Mouse (Mus musculus) liver, embryonic 13.5 days (tissue): ENCODE results near the gene Mrpl43. TPM values are rescaled to one million over a fixed set of nuclear protein-coding genes. Genes with fewer than 3 reads are reported as not detected.
"Not testable (repeated sequence)": the region's sequence is repeated elsewhere in the genome, so short reads cannot be mapped to it uniquely, and the experiment has no call there.

Source experiments
- ATAC-seq: fragments of 200-750 bp; cut with Nextera tagmentation; 2 replicates; pipeline ENCODE4 v1.8.0; 2017; ENCODE audit warnings: low read depth, mild to moderate bottlenecking, moderate number of reproducible peaks, moderate library complexity
- DNase-seq: peaks from one replicate; pipeline ENCODE4 v3.0.0; 2022
- H3K27ac ChIP-seq: fragments of 300-500 bp; sonication (generic); 2 replicates; pipeline ENCODE4 v1.5.1; 2015; ENCODE audit warnings: moderate library complexity, mild to moderate bottlenecking, inconsistent platforms
- H3K27me3 ChIP-seq: fragments of 300-500 bp; sonication (generic); 2 replicates; pipeline ENCODE4 v1.6.1; 2015; ENCODE audit warnings: mild to moderate bottlenecking, inconsistent platforms
- H3K36me3 ChIP-seq: fragments of 300-500 bp; sonication (generic); 2 replicates; pipeline ENCODE4 v1.6.1; 2015; ENCODE audit warnings: mild to moderate bottlenecking, inconsistent platforms
- H3K4me1 ChIP-seq: fragments of 300-500 bp; sonication (generic); replicated peaks from 2 replicates; pipeline ENCODE4 v1.6.1; 2015; ENCODE audit warnings: inconsistent platforms
- H3K4me2 ChIP-seq: fragments of 300-500 bp; sonication (generic); 2 replicates; pipeline ENCODE4 v1.6.1; 2015; ENCODE audit warnings: inconsistent platforms, mild to moderate bottlenecking, moderate library complexity
- H3K4me3 ChIP-seq: fragments of 300-500 bp; sonication (generic); replicated peaks from 2 replicates; pipeline ENCODE4 v1.5.1; 2015; ENCODE audit warnings: mild to moderate bottlenecking, inconsistent platforms
- H3K9ac ChIP-seq: fragments of 300-500 bp; sonication (generic); 2 replicates; pipeline ENCODE4 v1.6.1; 2015; ENCODE audit warnings: mild to moderate bottlenecking, inconsistent platforms
- H3K9me3 ChIP-seq: fragments of 300-500 bp; sonication (generic); replicated peaks from 2 replicates; pipeline ENCODE4 v1.6.1; 2016; ENCODE audit warnings: inconsistent platforms
- WGBS: fragments of 180-500 bp; shearing (Covaris S2); methylation state at CpG from one replicate; pipeline ENCODE4 v1.1.7; 2015; ENCODE audit not compliant: insufficient replicate concordance; 5-methylcytosine and 5-hydroxymethylcytosine counted together
- polyA plus RNA-seq: library from polyadenylated mRNA; unstranded; fragments of >200 nt; fragmentation: Nextera tagmentation; extraction: Ambion mirVana; gene quantifications from 2 replicates; pipeline ENCODE4 v1.2.1, GENCODE M21; 2015

The Mrpl43 gene
- polyA plus RNA-seq, 1 experiment from 2014 or later = 42.4 TPM

- no peaks in the 10 kb centered on the region for H3K9me3 ChIP-seq
- H3K9ac ChIP-seq = no peak overlapping the region
- H3K36me3 ChIP-seq = no peaks in the 10 kb centered on the region
- no peak overlapping the region for H3K27ac ChIP-seq
- H3K27me3 ChIP-seq = peaks cover 72% of the 10 kb centered on the region
- ATAC-seq (no peak), DNase-seq (no peak)
- H3K4me3 ChIP-seq = no peak overlapping the region
- WGBS = 36% methylated on average over 15 of the region's 15 CpGs
- H3K4me1 ChIP-seq = peaks cover 30% of the 10 kb centered on the region
- no peak overlapping the region for H3K4me2 ChIP-seq
Measured at GRCm38 (mm10) chr19:45045236-45045635, 39.0 kb upstream of the Mrpl43 start.

- Histone ChIP-seq H3K4me1 (peaks cover 30% of the 10 kb centered on the region), H3K4me3 (no peak overlapping the region), H3K27ac (no peak overlapping the region), H3K4me2 (no peak overlapping the region), H3K27me3 (peaks cover 76% of the 10 kb centered on the region), H3K9ac (no peak overlapping the region), H3K36me3 (no peaks in the 10 kb centered on the region), H3K9me3 (no peaks in the 10 kb centered on the region)
- DNase-seq (no peak), ATAC-seq (no peak)
- WGBS = 56% methylated on average over 11 of the region's 11 CpGs
Measured at GRCm38 (mm10) chr19:45044389-45044927, 38.2 kb upstream of the Mrpl43 start.

- no peaks in the 10 kb centered on the region for H3K4me1 ChIP-seq
- WGBS = 37% methylated on average over 13 of the region's 13 CpGs
- H3K36me3 ChIP-seq = no peaks in the 10 kb centered on the region
- H3K27me3 ChIP-seq = peaks cover 72% of the 10 kb centered on the region
- no peak overlapping the region for H3K4me2 ChIP-seq
- H3K9ac ChIP-seq = no peak overlapping the region
- no peak overlapping the region for H3K4me3 ChIP-seq
- H3K27ac ChIP-seq = no peak overlapping the region
- H3K9me3 ChIP-seq = no peaks in the 10 kb centered on the region
- DNase-seq (no peak), ATAC-seq (no peak)
Measured at GRCm38 (mm10) chr19:45040214-45040613, 34.0 kb upstream of the Mrpl43 start.

GRCm38 (mm10) chr19:45038198-45038597 is 32.0 kb upstream of the Mrpl43 start:
- H3K9ac ChIP-seq, H3K4me3 ChIP-seq, H3K27ac ChIP-seq, H3K9me3 ChIP-seq, DNase-seq, H3K4me2 ChIP-seq, H3K4me1 ChIP-seq, H3K36me3 ChIP-seq, ATAC-seq: not testable (repeated sequence)
- 75% methylated on average over 7 of the region's 7 CpGs for WGBS
- peaks cover 52% of the 10 kb centered on the region for H3K27me3 ChIP-seq

GRCm38 (mm10) chr19:45036867-45037266 is 30.6 kb upstream of the Mrpl43 start:
- 34% methylated on average over 16 of the region's 16 CpGs for WGBS
- Histone ChIP-seq H3K9ac (no peak overlapping the region), H3K36me3 (no peaks in the 10 kb centered on the region), H3K4me2 (no peak overlapping the region), H3K9me3 (no peaks in the 10 kb centered on the region), H3K27me3 (peaks cover 39% of the 10 kb centered on the region), H3K4me3 (no peak overlapping the region), H3K4me1 (no peaks in the 10 kb centered on the region), H3K27ac (no peak overlapping the region)
- DNase-seq (peak; percentile 47), ATAC-seq (peak; percentile 47; the same call in 1 of the 2 replicates)

GRCm38 (mm10) chr19:45032570-45033332 is 26.5 kb upstream of the Mrpl43 start:
- WGBS = 57% methylated on average over 17 of the region's 17 CpGs
- Histone ChIP-seq H3K9ac (no peak overlapping the region), H3K9me3 (no peaks in the 10 kb centered on the region), H3K4me1 (peaks cover 17% of the 10 kb centered on the region), H3K27me3 (peaks cover 10% of the 10 kb centered on the region; the same call in 1 of the 2 replicates), H3K36me3 (no peaks in the 10 kb centered on the region), H3K27ac (no peak overlapping the region), H3K4me3 (no peak overlapping the region), H3K4me2 (no peak overlapping the region)
- DNase-seq (no peak), ATAC-seq (no peak)

GRCm38 (mm10) chr19:45031780-45032179 is 25.5 kb upstream of the Mrpl43 start:
- Histone ChIP-seq H3K4me1 (peaks cover 17% of the 10 kb centered on the region), H3K4me3 (no peak overlapping the region), H3K27ac (no peak overlapping the region), H3K4me2 (no peak overlapping the region), H3K27me3 (peaks cover 8% of the 10 kb centered on the region; the same call in 1 of the 2 replicates), H3K9ac (no peak overlapping the region), H3K9me3 (no peaks in the 10 kb centered on the region), H3K36me3 (0 out of 2 replicates have a peak, but pooled peaks cover 3% of the 10 kb centered on the region)
- DNase-seq (no peak), ATAC-seq (0 out of 2 replicates have a peak, but pooled peaks have one; percentile 9)
- WGBS = 30% methylated on average over 4 of the region's 4 CpGs

GRCm38 (mm10) chr19:45030746-45031693 is 24.8 kb upstream of the Mrpl43 start:
- ATAC-seq (0 out of 2 replicates have a peak, but pooled peaks have one; percentile 20), DNase-seq (peak; percentile 57)
- Histone ChIP-seq H3K4me2 (peak overlapping the region; percentile 54), H3K27ac (no peak overlapping the region), H3K27me3 (0 out of 2 replicates have a peak, but pooled peaks cover 1% of the 10 kb centered on the region), H3K4me3 (peak overlapping the region; percentile 30; the same call in 1 of the 2 replicates), H3K9me3 (no peaks in the 10 kb centered on the region), H3K9ac (no peak overlapping the region), H3K4me1 (peaks cover 17% of the 10 kb centered on the region), H3K36me3 (peaks cover 10% of the 10 kb centered on the region)
- 36% methylated on average over 20 of the region's 20 CpGs for WGBS

GRCm38 (mm10) chr19:45030111-45030510 is 23.9 kb upstream of the Mrpl43 start:
- 0 out of 2 replicates have a peak, but pooled peaks have one; percentile 27 for ATAC-seq
- WGBS = 16% methylated on average over 8 of the region's 8 CpGs

GRCm38 (mm10) chr19:45029571-45029970 is 23.3 kb upstream of the Mrpl43 start:
- 55% methylated on average over 7 of the region's 9 CpGs for WGBS
- Histone ChIP-seq H3K9me3 (no peaks in the 10 kb centered on the region), H3K27me3 (no peaks in the 10 kb centered on the region), H3K4me2 (no peak overlapping the region), H3K27ac (no peak overlapping the region), H3K36me3 (peaks cover 23% of the 10 kb centered on the region), H3K4me3 (no peak overlapping the region), H3K9ac (no peak overlapping the region), H3K4me1 (peaks cover 17% of the 10 kb centered on the region)
- ATAC-seq = no peak
- DNase-seq = no peak

More at GRCm38 (mm10) chr19:45030111-45030510, 23.9 kb upstream of the Mrpl43 start:
- Histone ChIP-seq H3K27ac (no peak overlapping the region), H3K27me3 (no peaks in the 10 kb centered on the region), H3K9ac (no peak overlapping the region), H3K4me2 (peak overlapping the region; percentile 54), H3K36me3 (peaks cover 19% of the 10 kb centered on the region), H3K4me3 (no peak overlapping the region), H3K4me1 (peaks cover 17% of the 10 kb centered on the region), H3K9me3 (no peaks in the 10 kb centered on the region)
- DNase-seq = no peak

- 64% methylated on average over 19 of the region's 19 CpGs for WGBS
- Histone ChIP-seq H3K4me3 (no peak overlapping the region), H3K27me3 (no peaks in the 10 kb centered on the region), H3K9me3 (no peaks in the 10 kb centered on the region), H3K36me3 (peaks cover 24% of the 10 kb centered on the region), H3K9ac (no peak overlapping the region), H3K27ac (no peak overlapping the region), H3K4me2 (no peak overlapping the region), H3K4me1 (peaks cover 23% of the 10 kb centered on the region)
- DNase-seq (no peak), ATAC-seq (no peak)
Measured at GRCm38 (mm10) chr19:45028746-45029145, 22.5 kb upstream of the Mrpl43 start.
